Mouse (Mus musculus): Measurements from ENCODE around the gene Ralbp1. TPM values are rescaled to one million over a fixed set of nuclear protein-coding genes. Genes with fewer than 3 reads are reported as not detected.

Gene Ralbp1
- polyA plus RNA-seq, 1 experiment from 2014 or later: 74.2 TPM

DNA sequence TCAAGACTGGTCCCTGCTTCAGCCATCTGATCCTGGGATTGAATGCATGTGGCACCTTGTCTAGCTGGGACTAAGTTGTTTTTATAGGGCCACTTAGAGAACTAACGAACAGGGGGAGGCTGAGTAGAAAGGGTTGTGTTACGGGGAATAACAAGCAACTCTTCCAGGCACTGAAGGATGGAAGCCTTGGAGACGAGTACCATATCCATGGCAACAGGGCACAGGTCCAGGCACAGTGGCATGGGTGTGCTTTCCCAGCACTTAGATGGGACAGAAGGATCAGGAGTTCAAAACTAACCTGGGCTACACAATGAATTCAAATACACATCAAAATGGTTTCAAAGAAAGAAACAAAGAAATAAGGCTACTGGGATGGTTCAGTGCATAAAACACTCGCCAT is 41.5 kb upstream of the Ralbp1 start:
- Histone ChIP-seq H3K36me3 (ENCODE audit: insufficient read depth, low read length) (peaks cover 32% of the 10 kb centered on the region), H3K9me3 (replicated peaks; ENCODE audit: low read length) (no peaks in the 10 kb centered on the region), H3K27ac (no peak overlapping the region), H3K9ac (ENCODE audit: low read depth, low read length) (no peak overlapping the region), H3K4me3 (replicated peaks; ENCODE audit: low read depth, low read length) (no peak overlapping the region), H3K4me1 (replicated peaks; ENCODE audit: insufficient read depth, low read length) (0 out of 2 replicates have a peak, but pooled peaks cover 3% of the 10 kb centered on the region), H3K4me2 (ENCODE audit: low read length) (no peak overlapping the region), H3K27me3 (ENCODE audit: insufficient read depth, low read length) (no peaks in the 10 kb centered on the region)
- no peak for DNase-seq (ENCODE audit: low spot score)
- WGBS: 67% methylated on average over 4 of the region's 4 CpGs
- no peak for ATAC-seq (replicated peaks; ENCODE audit: low FRiP score, low read depth)
- TF ChIP-seq CTCF (IDR thresholded peaks at IDR 0.05; ENCODE audit: low read depth): no peak

GRCm38 (mm10) chr17:65924218-65924617 is 38.6 kb upstream of the Ralbp1 start:
- H3K9ac ChIP-seq (ENCODE audit: low read depth, low read length): no peak overlapping the region
- WGBS: 28% methylated on average over 5 of the region's 5 CpGs
- no peak for TF ChIP-seq CTCF (IDR thresholded peaks at IDR 0.05; ENCODE audit: low read depth)
- peaks cover 31% of the 10 kb centered on the region for H3K36me3 ChIP-seq (ENCODE audit: insufficient read depth, low read length)
- no peaks in the 10 kb centered on the region for H3K27me3 ChIP-seq (ENCODE audit: insufficient read depth, low read length)
- H3K4me1 ChIP-seq (replicated peaks; ENCODE audit: insufficient read depth, low read length): no peaks in the 10 kb centered on the region
- no peak for ATAC-seq (replicated peaks; ENCODE audit: low FRiP score, low read depth)
- H3K9me3 ChIP-seq (replicated peaks; ENCODE audit: low read length): no peaks in the 10 kb centered on the region
- no peak overlapping the region for H3K4me3 ChIP-seq (replicated peaks; ENCODE audit: low read depth, low read length)
- no peak overlapping the region for H3K27ac ChIP-seq
- peak; percentile 51 for DNase-seq (ENCODE audit: low spot score)
- H3K4me2 ChIP-seq (ENCODE audit: low read length): no peak overlapping the region

DNA sequence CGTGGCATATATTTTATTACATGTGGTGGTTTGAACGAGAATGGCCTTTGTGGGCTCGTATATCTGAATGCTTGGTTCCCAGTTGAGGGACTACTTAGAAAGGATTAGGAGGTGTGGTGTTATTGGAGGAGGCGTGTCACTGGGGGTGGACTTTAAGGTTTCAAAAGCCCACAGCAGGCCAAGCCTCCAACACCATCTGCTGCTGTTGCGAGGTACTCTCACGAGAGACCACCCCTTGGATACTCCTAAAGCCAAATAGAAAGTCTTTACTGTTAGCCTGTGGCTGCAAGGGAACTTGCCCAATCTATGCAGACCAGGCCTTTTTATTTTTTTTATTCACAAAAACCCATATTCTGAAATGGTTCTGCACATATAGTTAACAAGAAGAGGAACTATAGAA is 36.4 kb upstream of the Ralbp1 start:
- ATAC-seq (replicated peaks; ENCODE audit: low FRiP score, low read depth): no peak
- peaks cover 25% of the 10 kb centered on the region for H3K36me3 ChIP-seq (ENCODE audit: insufficient read depth, low read length)
- no peak for TF ChIP-seq CTCF (IDR thresholded peaks at IDR 0.05; ENCODE audit: low read depth)

DNA sequence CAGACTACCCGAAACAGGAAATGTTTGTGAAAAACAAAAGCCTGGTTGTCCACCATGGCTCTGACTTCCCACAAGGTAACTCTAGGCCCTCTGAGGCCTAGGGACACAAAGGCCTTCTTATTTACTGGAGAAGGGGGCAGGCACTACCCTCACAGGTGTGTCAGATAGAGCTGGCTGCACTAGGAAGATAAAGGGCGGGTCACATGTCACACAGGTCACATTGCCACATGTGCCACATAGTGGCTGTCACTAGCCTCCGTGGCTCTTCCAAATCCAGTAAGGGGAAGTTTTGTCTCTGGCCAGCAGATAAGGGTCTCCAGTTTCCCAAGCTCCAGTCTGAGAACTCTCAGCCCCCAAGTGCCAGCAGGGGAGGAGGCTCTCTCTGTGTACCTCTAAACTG is 33.6 kb upstream of the Ralbp1 start:
- no peaks in the 10 kb centered on the region for H3K9me3 ChIP-seq (replicated peaks; ENCODE audit: low read length)
- DNase-seq (ENCODE audit: low spot score) (no peak), ATAC-seq (replicated peaks; ENCODE audit: low FRiP score, low read depth) (no peak)
- 78% methylated on average over 3 of the region's 3 CpGs for WGBS
- H3K4me2 ChIP-seq (ENCODE audit: low read length): no peak overlapping the region
- H3K27me3 ChIP-seq (ENCODE audit: insufficient read depth, low read length): no peaks in the 10 kb centered on the region
- no peak overlapping the region for H3K4me3 ChIP-seq (replicated peaks; ENCODE audit: low read depth, low read length)
- H3K4me1 ChIP-seq (replicated peaks; ENCODE audit: insufficient read depth, low read length): 0 out of 2 replicates have a peak, but pooled peaks cover 3% of the 10 kb centered on the region
- TF ChIP-seq CTCF (IDR thresholded peaks at IDR 0.05; ENCODE audit: low read depth): no peak
- H3K9ac ChIP-seq (ENCODE audit: low read depth, low read length): no peak overlapping the region
- H3K36me3 ChIP-seq (ENCODE audit: insufficient read depth, low read length): 0 out of 2 replicates have a peak, but pooled peaks cover 7% of the 10 kb centered on the region
- H3K27ac ChIP-seq: no peak overlapping the region

More for the DNA sequence above, 36.4 kb upstream of the Ralbp1 start:
- Histone ChIP-seq H3K4me1 (replicated peaks; ENCODE audit: insufficient read depth, low read length) (no peaks in the 10 kb centered on the region), H3K9me3 (replicated peaks; ENCODE audit: low read length) (no peaks in the 10 kb centered on the region), H3K27ac (no peak overlapping the region), H3K9ac (ENCODE audit: low read depth, low read length) (no peak overlapping the region), H3K4me2 (ENCODE audit: low read length) (no peak overlapping the region), H3K27me3 (ENCODE audit: insufficient read depth, low read length) (no peaks in the 10 kb centered on the region), H3K4me3 (replicated peaks; ENCODE audit: low read depth, low read length) (no peak overlapping the region)
- DNase-seq (ENCODE audit: low spot score): no peak
- 88% methylated on average over 6 of the region's 6 CpGs for WGBS

DNA sequence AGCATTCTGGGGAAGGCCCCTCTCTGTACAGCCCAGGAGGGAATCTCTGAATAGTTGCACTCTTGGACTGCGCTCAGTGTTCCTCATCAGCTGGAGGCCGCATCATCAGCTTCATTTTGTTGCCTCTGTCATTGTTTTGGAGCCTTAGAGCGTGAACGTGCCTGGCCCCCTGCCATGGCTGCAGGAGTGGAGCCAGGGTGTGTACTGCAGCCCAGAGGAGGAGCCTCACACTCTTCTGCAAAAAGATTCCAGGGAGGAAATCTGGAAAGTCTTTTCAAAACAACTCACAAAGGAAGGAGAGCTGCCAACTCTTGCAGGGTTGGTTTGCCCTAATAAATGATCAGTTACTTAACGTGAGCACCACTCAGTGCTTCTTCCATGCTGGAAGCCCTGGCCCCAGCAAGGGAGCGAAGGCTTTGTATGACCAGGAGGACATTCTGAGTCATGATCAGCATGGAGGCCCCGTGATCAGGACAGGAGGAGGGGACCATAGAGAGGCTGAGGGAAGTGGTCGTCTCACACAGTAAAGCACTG is 30.6 kb upstream of the Ralbp1 start:
- Histone ChIP-seq H3K4me3 (replicated peaks; ENCODE audit: low read depth, low read length) (no peak overlapping the region), H3K27me3 (ENCODE audit: insufficient read depth, low read length) (no peaks in the 10 kb centered on the region), H3K4me1 (replicated peaks; ENCODE audit: insufficient read depth, low read length) (0 out of 2 replicates have a peak, but pooled peaks cover 3% of the 10 kb centered on the region), H3K9ac (ENCODE audit: low read depth, low read length) (no peak overlapping the region), H3K36me3 (ENCODE audit: insufficient read depth, low read length) (no peaks in the 10 kb centered on the region), H3K27ac (peak overlapping the region; percentile 91), H3K4me2 (ENCODE audit: low read length) (peak overlapping the region; percentile 42), H3K9me3 (replicated peaks; ENCODE audit: low read length) (no peaks in the 10 kb centered on the region)
- no peak for TF ChIP-seq CTCF (IDR thresholded peaks at IDR 0.05; ENCODE audit: low read depth)
- DNase-seq (ENCODE audit: low spot score) (peak; percentile 91), ATAC-seq (replicated peaks; ENCODE audit: low FRiP score, low read depth) (peak; percentile 82)
- 34% methylated on average over 8 of the region's 8 CpGs for WGBS

DNA sequence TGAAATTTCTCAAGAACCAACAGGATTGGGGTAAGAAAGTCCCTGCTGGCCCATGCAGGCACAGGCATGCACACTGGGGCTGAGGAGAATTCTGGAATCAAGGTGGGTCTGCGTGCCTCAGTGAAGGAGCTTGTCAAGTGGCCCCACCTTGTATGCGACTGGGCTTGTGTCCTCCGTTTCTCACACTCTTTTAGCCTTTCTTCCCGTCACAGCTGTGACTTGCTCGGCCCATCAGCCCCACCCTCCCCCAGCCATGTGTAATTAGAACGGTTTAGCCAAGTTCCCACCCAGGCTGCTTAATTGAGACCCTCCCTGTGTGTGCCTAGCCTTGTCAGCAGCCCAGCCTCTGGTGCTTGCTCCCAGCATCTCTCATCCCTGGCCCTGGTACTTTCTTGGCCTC is 28.5 kb upstream of the Ralbp1 start:
- H3K9me3 ChIP-seq (replicated peaks; ENCODE audit: low read length): no peaks in the 10 kb centered on the region
- no peak for TF ChIP-seq CTCF (IDR thresholded peaks at IDR 0.05; ENCODE audit: low read depth)
- ATAC-seq (replicated peaks; ENCODE audit: low FRiP score, low read depth) (no peak), DNase-seq (ENCODE audit: low spot score) (no peak)
- H3K27me3 ChIP-seq (ENCODE audit: insufficient read depth, low read length): no peaks in the 10 kb centered on the region
- no peak overlapping the region for H3K4me3 ChIP-seq (replicated peaks; ENCODE audit: low read depth, low read length)
- 0 out of 2 replicates have a peak, but pooled peaks cover 3% of the 10 kb centered on the region for H3K4me1 ChIP-seq (replicated peaks; ENCODE audit: insufficient read depth, low read length)
- 35% methylated on average over 6 of the region's 6 CpGs for WGBS
- H3K4me2 ChIP-seq (ENCODE audit: low read length): no peak overlapping the region
- H3K36me3 ChIP-seq (ENCODE audit: insufficient read depth, low read length): no peaks in the 10 kb centered on the region
- H3K9ac ChIP-seq (ENCODE audit: low read depth, low read length): no peak overlapping the region
- H3K27ac ChIP-seq: no peak overlapping the region

DNA sequence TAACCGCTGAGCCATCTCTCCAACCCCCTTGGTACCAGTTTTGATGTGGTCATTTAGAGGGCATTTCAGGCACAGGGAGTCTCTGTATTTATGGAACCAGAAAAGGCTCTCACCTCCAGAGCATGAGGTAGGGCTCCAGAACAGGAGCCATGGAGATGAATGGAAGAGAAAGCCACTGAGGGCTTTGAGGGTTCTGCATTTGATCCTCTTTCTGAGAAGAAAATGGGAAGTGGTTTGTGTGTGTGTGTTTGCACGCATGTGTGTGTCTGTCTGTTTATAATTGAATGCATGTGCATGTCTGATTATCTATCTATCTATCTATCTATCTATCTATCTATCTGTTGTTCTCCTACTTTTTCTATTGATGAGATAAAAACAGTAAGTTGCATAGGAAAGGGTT is 26.6 kb upstream of the Ralbp1 start:
- Histone ChIP-seq H3K4me1 (replicated peaks; ENCODE audit: insufficient read depth, low read length) (peaks cover 3% of the 10 kb centered on the region; the same call in 1 of the 2 replicates), H3K4me2 (ENCODE audit: low read length) (no peak overlapping the region), H3K27me3 (ENCODE audit: insufficient read depth, low read length) (no peaks in the 10 kb centered on the region), H3K9me3 (replicated peaks; ENCODE audit: low read length) (no peaks in the 10 kb centered on the region), H3K27ac (no peak overlapping the region), H3K36me3 (ENCODE audit: insufficient read depth, low read length) (no peaks in the 10 kb centered on the region), H3K9ac (ENCODE audit: low read depth, low read length) (no peak overlapping the region), H3K4me3 (replicated peaks; ENCODE audit: low read depth, low read length) (no peak overlapping the region)
- DNase-seq (ENCODE audit: low spot score) (no peak), ATAC-seq (replicated peaks; ENCODE audit: low FRiP score, low read depth) (no peak)
- 92% methylated on average over 2 of the region's 2 CpGs for WGBS
- TF ChIP-seq CTCF (IDR thresholded peaks at IDR 0.05; ENCODE audit: low read depth): no peak

Measured in kidney, postnatal 0 days (tissue).